Mouse (Mus musculus): Measurements from ENCODE around the gene Gpc6.

The Gpc6 gene

GRCm38 (mm10) chr14:116947939-116948591, 22.9 kb downstream of the Gpc6 start:
- no peak for DNase-seq (ENCODE audit: low spot score in 2 of 2)

GRCm38 (mm10) chr14:116957154-116957553, 32.0 kb downstream of the Gpc6 start:
- DNase-seq (ENCODE audit: low spot score in 2 of 2), result no peak

GRCm38 (mm10) chr14:116964837-116965236, 39.7 kb downstream of the Gpc6 start:
- no peak for DNase-seq (ENCODE audit: low spot score in 2 of 2)

GRCm38 (mm10) chr14:116974708-116975107, 49.6 kb downstream of the Gpc6 start:
- DNase-seq (ENCODE audit: low spot score in 2 of 2), result no peak

- DNase-seq (ENCODE audit: low spot score in 2 of 2), result no peak
Measured at GRCm38 (mm10) chr14:116975224-116975623, 50.1 kb downstream of the Gpc6 start.

GRCm38 (mm10) chr14:116977259-116977658, 52.1 kb downstream of the Gpc6 start:
- no peak for DNase-seq (ENCODE audit: low spot score in 2 of 2)

- DNase-seq (ENCODE audit: low spot score in 2 of 2), result no peak
Measured at GRCm38 (mm10) chr14:116979714-116980382, 54.7 kb downstream of the Gpc6 start.

GRCm38 (mm10) chr14:116981711-116982110, 56.6 kb downstream of the Gpc6 start:
- no peak for DNase-seq (ENCODE audit: low spot score in 2 of 2)

- DNase-seq (ENCODE audit: low spot score in 2 of 2), result no peak
Measured at GRCm38 (mm10) chr14:116987341-116987740, 62.2 kb downstream of the Gpc6 start.

GRCm38 (mm10) chr14:117000376-117000775, 75.3 kb downstream of the Gpc6 start:
- DNase-seq (ENCODE audit: low spot score in 2 of 2), result no peak

- no peak for DNase-seq (ENCODE audit: low spot score in 2 of 2)
Measured at GRCm38 (mm10) chr14:117002313-117002712, 77.2 kb downstream of the Gpc6 start.

GRCm38 (mm10) chr14:117008781-117009180, 83.7 kb downstream of the Gpc6 start:
- DNase-seq (ENCODE audit: low spot score in 2 of 2), result no peak

GRCm38 (mm10) chr14:117012969-117013368, 87.9 kb downstream of the Gpc6 start:
- DNase-seq (ENCODE audit: low spot score in 2 of 2), result no peak

- no peak for DNase-seq (ENCODE audit: low spot score in 2 of 2)
Measured at GRCm38 (mm10) chr14:117013554-117014117, 88.5 kb downstream of the Gpc6 start.

- DNase-seq (ENCODE audit: low spot score in 2 of 2), result no peak
Measured at GRCm38 (mm10) chr14:117015333-117015922, 90.3 kb downstream of the Gpc6 start.

GRCm38 (mm10) chr14:117022180-117022799, 97.2 kb downstream of the Gpc6 start:
- DNase-seq (ENCODE audit: low spot score in 2 of 2), result no peak

GRCm38 (mm10) chr14:117034146-117034545, 109.0 kb downstream of the Gpc6 start:
- DNase-seq (ENCODE audit: low spot score in 2 of 2), result no peak

GRCm38 (mm10) chr14:117041017-117041416, 115.9 kb downstream of the Gpc6 start:
- no peak for DNase-seq (ENCODE audit: low spot score in 2 of 2)

GRCm38 (mm10) chr14:117048951-117049350, 123.8 kb downstream of the Gpc6 start:
- DNase-seq (ENCODE audit: low spot score in 2 of 2), result no peak

- DNase-seq (ENCODE audit: low spot score in 2 of 2), result no peak
Measured at GRCm38 (mm10) chr14:117050877-117051276, 125.8 kb downstream of the Gpc6 start.

GRCm38 (mm10) chr14:117053361-117053760, 128.2 kb downstream of the Gpc6 start:
- DNase-seq (ENCODE audit: low spot score in 2 of 2), result no peak

- DNase-seq (ENCODE audit: low spot score in 2 of 2), result no peak
Measured at GRCm38 (mm10) chr14:117055134-117055533, 130.0 kb downstream of the Gpc6 start.

All from cerebellum, postnatal 4 days (tissue).